Mouse (Mus musculus): ENCODE results near the gene Paqr7. TPM values are rescaled to one million over a fixed set of nuclear protein-coding genes. Genes with fewer than 3 reads are reported as not detected.
A peak's percentile ranks its signal among the peaks of the same experiment; 100 is the strongest.
"Not testable (repeated sequence)": the region's sequence is repeated elsewhere in the genome, so short reads cannot be mapped to it uniquely, and the experiment has no call there.

Paqr7 gene
- polyA plus RNA-seq, 1 experiment, result not detected

DNA sequence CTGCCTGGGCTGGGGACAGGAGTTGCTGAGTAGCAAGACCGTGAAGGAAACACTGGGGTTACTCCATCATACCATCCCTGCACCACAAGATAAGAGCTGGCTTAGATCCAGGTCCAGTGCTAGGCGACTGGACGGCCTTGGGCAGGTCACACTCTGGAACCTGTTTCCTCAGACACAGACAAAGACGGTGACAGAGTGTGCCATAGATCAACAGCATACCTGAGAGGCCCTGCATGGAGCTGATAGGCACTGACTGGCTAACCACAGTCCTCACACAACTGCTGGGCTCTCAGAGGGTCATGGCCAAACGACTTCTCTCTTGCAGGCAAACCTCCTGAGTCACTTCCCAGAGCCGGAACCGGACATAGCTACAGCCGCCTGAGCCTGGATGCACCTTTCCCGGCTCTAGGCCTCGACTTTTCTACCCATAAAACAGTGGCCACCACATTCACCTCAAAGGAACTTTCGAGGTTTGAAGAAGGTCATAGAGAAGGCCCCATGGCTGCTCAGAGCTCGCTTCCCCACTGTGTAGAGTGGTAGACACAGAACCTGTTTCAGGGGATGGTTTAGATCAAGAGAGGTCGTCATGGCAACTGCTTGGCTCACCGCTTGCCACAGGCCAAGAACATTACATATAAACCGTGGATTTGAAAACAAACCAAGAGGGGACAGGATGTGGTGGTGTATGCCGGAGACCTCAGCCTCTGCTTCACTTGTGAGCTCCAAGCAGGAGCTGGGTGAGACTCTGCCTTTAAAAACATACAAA, 1.5 kb upstream of the Paqr7 start:
- WGBS, result 71% methylated on average over 16 of the region's 16 CpGs
- Histone ChIP-seq H3K27ac (ENCODE audit: insufficient read depth, low read depth, low read length) (0 out of 2 replicates have a peak overlapping the region, but pooled peaks have one; percentile 2), H3K4me3 (ENCODE audit: insufficient read depth, low read depth, low read length) (no peak overlapping the region), H3K4me1 (ENCODE audit: control insufficient read depth, insufficient read depth, low read length) (peaks cover 36% of the 10 kb centered on the region)
- TF ChIP-seq CTCF (IDR thresholded peaks at IDR 0.05; ENCODE audit: insufficient read depth, low read depth, low read length) (no peak), POLR2A (IDR thresholded peaks at IDR 0.05; ENCODE audit: insufficient read depth, low read depth, low read length) (no peak)

- 70% methylated on average over 5 of the region's 5 CpGs for WGBS
- no peak overlapping the region for H3K4me3 ChIP-seq (ENCODE audit: insufficient read depth, low read depth, low read length)
- TF ChIP-seq POLR2A (IDR thresholded peaks at IDR 0.05; ENCODE audit: insufficient read depth, low read depth, low read length), result no peak
- TF ChIP-seq CTCF (IDR thresholded peaks at IDR 0.05; ENCODE audit: insufficient read depth, low read depth, low read length), result no peak
- peak overlapping the region; percentile 36; the same call in 1 of the 2 replicates for H3K27ac ChIP-seq (ENCODE audit: insufficient read depth, low read depth, low read length)
- peaks cover 38% of the 10 kb centered on the region for H3K4me1 ChIP-seq (ENCODE audit: control insufficient read depth, insufficient read depth, low read length)
Measured at GRCm38 (mm10) chr4:134495546-134495923, 962 bp upstream of the Paqr7 start.

- Histone ChIP-seq H3K27ac (ENCODE audit: insufficient read depth, low read depth, low read length) (peak overlapping the region; percentile 64), H3K4me3 (ENCODE audit: insufficient read depth, low read depth, low read length) (peak overlapping the region; percentile 54), H3K4me1 (ENCODE audit: control insufficient read depth, insufficient read depth, low read length) (peaks cover 36% of the 10 kb centered on the region)
- no peak for TF ChIP-seq CTCF (IDR thresholded peaks at IDR 0.05; ENCODE audit: insufficient read depth, low read depth, low read length)
- no peak for TF ChIP-seq POLR2A (IDR thresholded peaks at IDR 0.05; ENCODE audit: insufficient read depth, low read depth, low read length)
- 4% methylated on average over 6 of the region's 6 CpGs for WGBS
Measured at GRCm38 (mm10) chr4:134497223-134497622, 726 bp downstream of the Paqr7 start.

DNA sequence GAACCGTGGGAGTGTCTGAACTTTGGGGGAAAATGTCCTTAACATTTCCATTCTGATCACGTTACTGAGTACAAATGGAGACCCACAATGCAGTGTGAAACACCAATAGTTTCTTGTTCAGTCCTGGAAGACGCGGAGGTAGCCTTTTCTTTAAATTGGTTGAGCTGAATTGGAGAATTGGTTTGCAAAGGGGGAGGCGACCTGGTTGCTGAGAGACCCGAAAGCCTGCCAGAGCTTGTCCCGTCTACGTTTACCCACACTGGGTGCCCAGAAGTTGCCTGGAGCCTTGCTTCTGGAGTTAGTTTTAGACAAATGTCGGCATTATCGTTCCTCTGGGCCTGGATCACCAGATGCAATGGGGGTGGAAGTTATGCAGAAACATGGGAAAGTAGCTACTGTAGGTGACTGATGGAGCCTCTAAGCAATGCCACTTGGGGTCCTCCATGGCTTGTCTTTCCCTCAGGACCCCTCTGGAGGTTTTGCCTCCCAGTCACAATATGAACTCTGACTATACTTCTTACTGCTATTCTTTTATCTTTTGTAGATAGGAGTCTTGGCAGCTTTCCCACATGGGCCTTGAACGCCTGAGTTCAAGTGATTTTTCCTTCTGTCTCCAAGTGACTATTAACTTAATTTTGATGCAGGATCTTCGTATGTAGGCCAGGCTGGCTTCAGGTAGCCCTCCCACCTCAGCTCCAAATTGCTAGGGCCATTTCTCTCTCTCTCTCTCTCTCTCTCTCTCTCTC, 1.7 kb downstream of the Paqr7 start:
- H3K27ac ChIP-seq (ENCODE audit: insufficient read depth, low read depth, low read length), result peak overlapping the region; percentile 64
- TF ChIP-seq CTCF (IDR thresholded peaks at IDR 0.05; ENCODE audit: insufficient read depth, low read depth, low read length) (no peak), POLR2A (IDR thresholded peaks at IDR 0.05; ENCODE audit: insufficient read depth, low read depth, low read length) (no peak)
- H3K4me1 ChIP-seq (ENCODE audit: control insufficient read depth, insufficient read depth, low read length), result peaks cover 36% of the 10 kb centered on the region
- WGBS, result 56% methylated on average over 12 of the region's 12 CpGs
- peak overlapping the region; percentile 54; the same call in 1 of the 2 replicates for H3K4me3 ChIP-seq (ENCODE audit: insufficient read depth, low read depth, low read length)

- not testable (repeated sequence) for H3K27ac ChIP-seq (ENCODE audit: insufficient read depth, low read depth, low read length); H3K4me3 ChIP-seq (ENCODE audit: insufficient read depth, low read depth, low read length)
- peaks cover 36% of the 10 kb centered on the region for H3K4me1 ChIP-seq (ENCODE audit: control insufficient read depth, insufficient read depth, low read length)
- WGBS, result 78% methylated on average over 6 of the region's 6 CpGs
Measured at GRCm38 (mm10) chr4:134498983-134499382, 2.5 kb downstream of the Paqr7 start.

- no peak overlapping the region for H3K27ac ChIP-seq (ENCODE audit: insufficient read depth, low read depth, low read length)
- WGBS, result 93% methylated on average over 6 of the region's 6 CpGs
Measured at GRCm38 (mm10) chr4:134501095-134501494, 4.6 kb downstream of the Paqr7 start.

GRCm38 (mm10) chr4:134503686-134504357, 7.3 kb downstream of the Paqr7 start:
- TF ChIP-seq CTCF (IDR thresholded peaks at IDR 0.05; ENCODE audit: insufficient read depth, low read depth, low read length) (no peak), POLR2A (IDR thresholded peaks at IDR 0.05; ENCODE audit: insufficient read depth, low read depth, low read length) (no peak)
- WGBS, result 82% methylated on average over 4 of the region's 4 CpGs
- no peak overlapping the region for H3K4me3 ChIP-seq (ENCODE audit: insufficient read depth, low read depth, low read length)
- H3K27ac ChIP-seq (ENCODE audit: insufficient read depth, low read depth, low read length), result no peak overlapping the region
- H3K4me1 ChIP-seq (ENCODE audit: control insufficient read depth, insufficient read depth, low read length), result 0 out of 2 replicates have a peak, but pooled peaks cover 3% of the 10 kb centered on the region

More at GRCm38 (mm10) chr4:134501095-134501494, 4.6 kb downstream of the Paqr7 start:
- peaks cover 20% of the 10 kb centered on the region for H3K4me1 ChIP-seq (ENCODE audit: control insufficient read depth, insufficient read depth, low read length)
- TF ChIP-seq CTCF (IDR thresholded peaks at IDR 0.05; ENCODE audit: insufficient read depth, low read depth, low read length) (no peak), POLR2A (IDR thresholded peaks at IDR 0.05; ENCODE audit: insufficient read depth, low read depth, low read length) (no peak)
- no peak overlapping the region for H3K4me3 ChIP-seq (ENCODE audit: insufficient read depth, low read depth, low read length)

- WGBS, result 92% methylated on average over 4 of the region's 4 CpGs
- no peak overlapping the region for H3K4me3 ChIP-seq (ENCODE audit: insufficient read depth, low read depth, low read length)
- no peak for TF ChIP-seq POLR2A (IDR thresholded peaks at IDR 0.05; ENCODE audit: insufficient read depth, low read depth, low read length)
- TF ChIP-seq CTCF (IDR thresholded peaks at IDR 0.05; ENCODE audit: insufficient read depth, low read depth, low read length), result no peak
- H3K27ac ChIP-seq (ENCODE audit: insufficient read depth, low read depth, low read length), result no peak overlapping the region
- H3K4me1 ChIP-seq (ENCODE audit: control insufficient read depth, insufficient read depth, low read length), result 0 out of 2 replicates have a peak, but pooled peaks cover 3% of the 10 kb centered on the region
Measured at GRCm38 (mm10) chr4:134505303-134505789, 8.8 kb downstream of the Paqr7 start.
